Mouse (Mus musculus) embryonic facial prominence, embryonic 11.5 days (tissue): ENCODE results near the gene Eml4. TPM values are rescaled to one million over a fixed set of nuclear protein-coding genes. Genes with fewer than 3 reads are reported as not detected.

Source experiments
- ATAC-seq: fragments of 200-750 bp; cut with Nextera tagmentation; replicated peaks from 2 replicates; pipeline ENCODE4 v1.8.0; 2017; ENCODE audit warnings: low read depth; ENCODE audit not compliant: insufficient number of reproducible peaks, low FRiP score, low TSS enrichment
- DNase-seq: peaks from one replicate; pipeline ENCODE4 v3.0.0-alpha.2; 2015; ENCODE audit warnings: low spot score
- H3K27ac ChIP-seq: fragments of 300-500 bp; sonication (generic); replicated peaks from 2 replicates; pipeline ENCODE4 v1.5.1; 2014; ENCODE audit warnings: mild to moderate bottlenecking, low read depth, low read length, control low read depth
- H3K27me3 ChIP-seq: fragments of 300-500 bp; sonication (generic); 2 replicates; pipeline ENCODE4 v1.6.1; 2014; ENCODE audit warnings: mild to moderate bottlenecking, low read length, moderate library complexity, mixed read lengths; ENCODE audit not compliant: control insufficient read depth, insufficient read depth
- H3K36me3 ChIP-seq: fragments of 300-500 bp; sonication (generic); replicated peaks from 2 replicates; pipeline ENCODE4 v1.6.1; 2014; ENCODE audit warnings: low read depth, mild to moderate bottlenecking, low read length, moderate library complexity, mixed read lengths; ENCODE audit not compliant: control insufficient read depth, insufficient read depth
- H3K4me1 ChIP-seq: fragments of 300-500 bp; sonication (generic); 2 replicates; pipeline ENCODE4 v1.6.1; 2014; ENCODE audit warnings: low read length, mixed read lengths; ENCODE audit not compliant: control insufficient read depth, insufficient read depth
- H3K4me2 ChIP-seq: fragments of 300-500 bp; sonication (generic); 2 replicates; pipeline ENCODE4 v1.6.1; 2014; ENCODE audit warnings: low read depth, mild to moderate bottlenecking, control low read depth, low read length, moderate library complexity
- H3K4me3 ChIP-seq: fragments of 300-500 bp; sonication (generic); 2 replicates; pipeline ENCODE4 v1.5.1; 2014; ENCODE audit warnings: low read depth, low read length, control low read depth
- H3K9ac ChIP-seq: fragments of 300-500 bp; sonication (generic); replicated peaks from 2 replicates; pipeline ENCODE4 v1.6.1; 2014; ENCODE audit warnings: mild to moderate bottlenecking, control low read depth, low read length
- H3K9me3 ChIP-seq: fragments of 300-500 bp; sonication (generic); replicated peaks from 2 replicates; pipeline ENCODE4 v1.6.1; 2016; ENCODE audit warnings: mild to moderate bottlenecking, low read length, inconsistent platforms, mixed read lengths; ENCODE audit not compliant: control insufficient read depth
- WGBS: fragments of 180-500 bp; shearing (Covaris S2); extraction: QIAGEN DNeasy Blood & Tissue Kit; methylation state at CpG from one replicate; pipeline ENCODE4 v1.1.7; 2014; 5-methylcytosine and 5-hydroxymethylcytosine counted together
- polyA plus RNA-seq: library from polyadenylated mRNA; unstranded; fragments of >200 nt; fragmentation: Nextera tagmentation; extraction: Ambion mirVana; gene quantifications from 2 replicates; pipeline ENCODE4 v1.2.1, GENCODE M21; 2014

Gene Eml4
- polyA plus RNA-seq, 1 experiment from 2014 or later = 65.6 TPM

- Histone ChIP-seq H3K27me3 (no peaks in the 10 kb centered on the region), H3K4me1 (no peaks in the 10 kb centered on the region), H3K27ac (no peak within 1 kb of the TSS), H3K36me3 (no peaks in the 10 kb centered on the region), H3K9ac (no peak within 1 kb of the TSS), H3K4me2 (no peak within 1 kb of the TSS), H3K9me3 (no peaks in the 10 kb centered on the region), H3K4me3 (no peak within 1 kb of the TSS)
- WGBS = 90% methylated on average over 8 of the region's 8 CpGs
- DNase-seq (no peak), ATAC-seq (no peak)
Measured at GRCm38 (mm10) chr17:83517280-83518015, 166.7 kb downstream of the Eml4 start, which contains the start of gene Cox7a2l. Gene Cox7a2l, minus strand, starts transcription at chr17:83517330.

GRCm38 (mm10) chr17:83521881-83522280 lies 171.2 kb downstream of the Eml4 start:
- Histone ChIP-seq H3K9ac (no peak overlapping the region), H3K4me1 (peaks cover 2% of the 10 kb centered on the region; the same call in 1 of the 2 replicates), H3K4me3 (no peak overlapping the region), H3K27ac (no peak overlapping the region), H3K4me2 (no peak overlapping the region), H3K27me3 (no peaks in the 10 kb centered on the region), H3K9me3 (no peaks in the 10 kb centered on the region), H3K36me3 (no peaks in the 10 kb centered on the region)
- ATAC-seq (no peak), DNase-seq (no peak)
- 88% methylated on average over 4 of the region's 4 CpGs for WGBS

DNA sequence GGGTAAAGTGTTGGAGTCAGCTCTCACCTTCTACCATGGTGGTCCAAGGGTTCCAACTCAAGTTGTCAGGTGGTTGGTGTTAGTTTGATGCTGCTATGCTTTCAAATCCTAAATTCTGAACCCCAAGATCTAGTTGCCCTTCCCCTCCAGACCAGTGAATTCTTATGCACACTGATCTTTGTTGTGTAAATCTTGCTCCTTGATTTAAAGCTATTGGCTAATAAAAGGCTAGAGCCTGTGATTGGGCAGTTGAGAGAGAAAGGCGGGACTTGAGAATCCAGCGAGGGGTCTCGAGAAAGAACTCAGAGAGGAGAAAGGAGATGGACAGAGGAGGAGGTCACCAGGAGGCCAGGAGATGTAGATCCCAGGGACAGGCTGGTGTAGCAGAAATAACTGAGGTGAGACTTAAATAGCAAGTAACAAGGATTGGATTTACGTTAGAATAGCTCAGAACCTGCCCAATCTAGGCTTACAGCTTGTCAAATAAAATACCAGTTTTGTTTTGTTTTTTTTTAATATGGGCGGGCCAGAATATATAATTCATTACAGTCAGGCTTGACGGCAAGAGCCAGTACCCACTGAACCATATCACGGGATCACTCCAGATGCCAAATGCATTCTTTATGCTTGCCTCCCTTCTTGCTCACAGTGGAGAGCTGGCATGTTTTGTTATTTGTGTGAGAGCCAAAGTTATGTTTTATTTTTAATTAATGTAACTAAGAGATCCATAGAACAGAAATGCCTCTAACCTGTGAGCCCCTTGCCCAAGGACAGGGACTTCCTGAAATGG lies 172.1 kb downstream of the Eml4 start:
- no peak for DNase-seq
- Histone ChIP-seq H3K4me3 (no peak overlapping the region), H3K27ac (no peak overlapping the region), H3K36me3 (no peaks in the 10 kb centered on the region), H3K9ac (no peak overlapping the region), H3K4me2 (no peak overlapping the region), H3K27me3 (no peaks in the 10 kb centered on the region), H3K4me1 (peaks cover 6% of the 10 kb centered on the region), H3K9me3 (no peaks in the 10 kb centered on the region)
- no peak for ATAC-seq
- WGBS = 68% methylated on average over 7 of the region's 7 CpGs

- ATAC-seq (no peak), DNase-seq (no peak)
- H3K36me3 ChIP-seq = no peaks in the 10 kb centered on the region
- no peak overlapping the region for H3K9ac ChIP-seq
- no peak overlapping the region for H3K4me2 ChIP-seq
- 47% methylated on average over 7 of the region's 7 CpGs for whole genome bisulfite sequencing
- H3K4me3 ChIP-seq = no peak overlapping the region
- no peaks in the 10 kb centered on the region for H3K9me3 ChIP-seq
- H3K4me1 ChIP-seq = peaks cover 9% of the 10 kb centered on the region
- no peaks in the 10 kb centered on the region for H3K27me3 ChIP-seq
- H3K27ac ChIP-seq = no peak overlapping the region
Measured at GRCm38 (mm10) chr17:83524753-83525152, 174.0 kb downstream of the Eml4 start.

DNA sequence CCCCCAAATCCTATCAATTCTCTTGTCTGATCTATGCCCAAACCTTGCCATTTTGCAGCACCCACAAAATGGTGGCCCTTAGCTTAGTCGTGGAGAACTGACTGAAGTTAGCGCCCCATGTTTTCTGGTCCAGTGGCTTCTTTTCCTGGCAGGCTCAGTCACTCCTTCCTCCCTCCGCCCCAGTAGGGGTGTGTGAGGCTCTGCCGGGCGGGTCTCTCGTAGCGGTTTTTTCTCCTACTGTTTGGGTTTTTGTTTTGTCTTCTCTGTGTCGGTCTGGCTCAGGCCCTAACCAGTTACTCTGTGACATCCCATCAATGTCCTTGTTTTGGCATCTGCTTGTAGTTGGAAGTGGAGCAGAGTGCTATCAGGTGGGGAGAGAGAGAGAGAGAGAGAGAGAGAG lies 174.9 kb downstream of the Eml4 start:
- Histone ChIP-seq H3K4me1 (peaks cover 9% of the 10 kb centered on the region), H3K9ac (peak overlapping the region; percentile 18; the same call in 1 of the 2 replicates), H3K4me3 (no peak overlapping the region), H3K27me3 (no peaks in the 10 kb centered on the region), H3K4me2 (no peak overlapping the region; the same call in 1 of the 2 replicates), H3K9me3 (no peaks in the 10 kb centered on the region), H3K36me3 (no peaks in the 10 kb centered on the region), H3K27ac (no peak overlapping the region)
- DNase-seq = no peak
- WGBS = 11% methylated on average over 8 of the region's 8 CpGs
- ATAC-seq = no peak

DNA sequence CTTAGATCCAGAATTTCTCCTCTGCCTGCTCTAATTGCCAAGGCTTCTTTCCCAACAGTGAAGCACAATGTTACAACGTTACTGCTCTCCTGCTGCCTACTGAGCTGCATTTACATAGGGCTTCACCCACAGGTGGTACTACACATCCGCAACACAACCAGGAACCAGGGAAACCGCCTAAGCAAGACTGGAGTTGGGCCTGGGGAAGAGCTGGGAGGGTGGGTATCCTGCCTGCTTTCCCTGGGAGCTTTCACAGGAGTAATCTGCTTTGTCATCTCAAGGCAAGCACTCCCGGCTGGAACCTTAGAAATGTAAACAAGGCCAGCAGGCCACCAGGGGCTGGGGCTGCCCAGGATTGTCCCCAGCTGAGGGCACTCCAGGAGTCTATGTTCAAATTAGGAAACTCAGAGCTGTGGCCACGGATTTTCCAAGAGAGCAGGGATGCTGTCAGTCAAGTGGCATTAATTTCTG lies 175.4 kb downstream of the Eml4 start:
- WGBS = 11% methylated on average over 5 of the region's 5 CpGs
- peaks cover 9% of the 10 kb centered on the region for H3K4me1 ChIP-seq
- DNase-seq (peak; percentile 43), ATAC-seq (0 out of 2 replicates have a peak, but pooled peaks have one; percentile 30)
- H3K9ac ChIP-seq = 0 out of 2 replicates have a peak overlapping the region, but pooled peaks have one; percentile 9
- no peaks in the 10 kb centered on the region for H3K36me3 ChIP-seq
- no peaks in the 10 kb centered on the region for H3K9me3 ChIP-seq
- no peak overlapping the region for H3K4me2 ChIP-seq
- H3K27ac ChIP-seq = no peak overlapping the region
- no peak overlapping the region for H3K4me3 ChIP-seq
- H3K27me3 ChIP-seq = no peaks in the 10 kb centered on the region

DNA sequence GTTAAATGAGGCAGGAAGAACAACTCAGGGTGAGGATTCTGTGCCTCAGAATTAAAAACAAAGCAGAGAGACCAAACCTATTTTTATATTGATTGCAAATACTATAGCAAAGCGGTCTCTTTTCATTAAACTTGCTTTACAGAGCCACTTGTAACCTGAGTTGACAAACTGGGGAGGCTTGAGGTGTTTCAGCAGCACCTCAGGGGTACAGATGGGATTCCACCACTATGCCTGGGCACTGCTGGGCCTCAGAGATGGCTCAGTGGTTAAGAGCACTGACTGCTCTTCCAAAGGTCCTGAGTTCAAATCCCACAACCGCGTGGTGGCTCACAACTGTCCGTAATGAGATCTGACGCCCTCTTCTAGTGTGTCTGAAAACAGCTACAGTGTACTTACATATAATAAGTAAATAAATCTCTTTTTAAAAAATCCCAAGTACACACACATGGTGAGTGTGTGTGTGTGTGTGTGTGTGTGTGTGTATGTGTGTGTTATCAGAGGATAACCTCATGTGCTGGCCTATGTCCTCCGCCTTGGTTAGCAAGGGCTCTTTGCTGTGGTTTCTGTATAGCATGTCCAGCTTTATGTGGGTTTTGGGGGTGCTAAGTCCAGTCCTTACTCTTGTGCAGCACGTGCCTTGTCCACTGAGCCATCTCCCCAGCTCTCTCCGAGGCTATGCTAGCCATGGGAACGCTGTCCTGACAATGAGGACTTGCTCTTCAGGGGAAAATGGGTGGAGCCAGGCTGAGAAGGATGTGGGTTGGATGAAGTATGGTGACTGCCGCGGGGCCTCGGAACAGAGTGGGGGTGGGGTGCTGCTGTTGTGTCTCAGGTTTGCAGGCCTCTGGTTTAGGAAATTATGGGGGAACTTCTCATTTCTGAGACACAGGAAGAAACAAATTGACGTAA lies 176.1 kb downstream of the Eml4 start:
- Histone ChIP-seq H3K27ac (no peak overlapping the region), H3K4me1 (peaks cover 9% of the 10 kb centered on the region), H3K9ac (no peak overlapping the region), H3K4me3 (no peak overlapping the region), H3K9me3 (no peaks in the 10 kb centered on the region), H3K4me2 (peak overlapping the region; percentile 24; the same call in 1 of the 2 replicates), H3K36me3 (no peaks in the 10 kb centered on the region), H3K27me3 (no peaks in the 10 kb centered on the region)
- WGBS = 22% methylated on average over 13 of the region's 13 CpGs
- ATAC-seq (peak; percentile 83), DNase-seq (peak; percentile 80)
